Mouse (Mus musculus) limb, embryonic 14.5 days (tissue): ENCODE results near the gene Zfp518b. TPM values are rescaled to one million over a fixed set of nuclear protein-coding genes. Genes with fewer than 3 reads are reported as not detected.
A peak's percentile ranks its signal among the peaks of the same experiment; 100 is the strongest.

Source experiments
- ATAC-seq: fragments of 200-750 bp; cut with Nextera tagmentation; 2 replicates; pipeline ENCODE4 v1.8.0; 2017; ENCODE audit warnings: low read depth, moderate number of reproducible peaks, moderate TSS enrichment; ENCODE audit not compliant: low FRiP score
- DNase-seq: peaks from one replicate; pipeline ENCODE4 v3.0.0-alpha.2; 2015; ENCODE audit warnings: low spot score
- H3K27ac ChIP-seq: fragments of 300-500 bp; sonication (generic); replicated peaks from 2 replicates; pipeline ENCODE4 v1.5.1; 2014; ENCODE audit warnings: low read depth, mild to moderate bottlenecking, low read length, moderate library complexity, mixed read lengths
- H3K27me3 ChIP-seq: fragments of 300-500 bp; sonication (generic); 2 replicates; pipeline ENCODE4 v1.6.1; 2014; ENCODE audit warnings: low read length, mixed read lengths; ENCODE audit not compliant: control insufficient read depth, insufficient read depth
- H3K36me3 ChIP-seq: fragments of 300-500 bp; sonication (generic); 2 replicates; pipeline ENCODE4 v1.6.1; 2014; ENCODE audit warnings: mild to moderate bottlenecking, low read length, moderate library complexity, mixed read lengths; ENCODE audit not compliant: control insufficient read depth, insufficient read depth
- H3K4me1 ChIP-seq: fragments of 300-500 bp; sonication (generic); 2 replicates; pipeline ENCODE4 v1.6.1; 2014; ENCODE audit warnings: antibody characterized with exemption, low read length, mixed read lengths; ENCODE audit not compliant: control insufficient read depth, insufficient read depth
- H3K4me2 ChIP-seq: fragments of 300-500 bp; sonication (generic); replicated peaks from 2 replicates; pipeline ENCODE4 v1.6.1; 2014; ENCODE audit warnings: low read depth, mild to moderate bottlenecking, low read length, moderate library complexity; ENCODE audit not compliant: severe bottlenecking
- H3K4me3 ChIP-seq: fragments of 300-500 bp; sonication (generic); replicated peaks from 2 replicates; pipeline ENCODE4 v1.5.1; 2014; ENCODE audit warnings: low read length
- H3K9ac ChIP-seq: fragments of 300-500 bp; sonication (generic); 2 replicates; pipeline ENCODE4 v1.6.1; 2014; ENCODE audit warnings: mild to moderate bottlenecking, low read depth, low read length, moderate library complexity; ENCODE audit not compliant: severe bottlenecking
- H3K9me3 ChIP-seq: fragments of 300-500 bp; sonication (generic); 2 replicates; pipeline ENCODE4 v1.6.1; 2016; ENCODE audit warnings: low read length; ENCODE audit not compliant: control insufficient read depth
- POLR2A ChIP-seq: fragments of 200-500 bp; IDR thresholded peaks from 2 replicates; pipeline ENCODE4 v1.8.0; 2012; ENCODE audit warnings: inconsistent platforms, mild to moderate bottlenecking, moderate library complexity, borderline replicate concordance; ENCODE audit not compliant: insufficient read depth, insufficient read length; ENCODE audit errors: extremely low read depth
- WGBS: fragments of 180-500 bp; shearing (Covaris S2); extraction: QIAGEN DNeasy Blood & Tissue Kit; methylation state at CpG from one replicate; pipeline ENCODE4 v1.1.7; 2014; 5-methylcytosine and 5-hydroxymethylcytosine counted together
- polyA plus RNA-seq, 2 experiments: library from polyadenylated mRNA; depleted of rRNA in 1 of 2; stranded (reverse) in 1 of 2; unstranded in 1 of 2; fragments of >200 nt; fragmentation: Nextera tagmentation in 1 of 2; extraction: Ambion mirVana in 1 of 2; gene quantifications; 2 replicates each; pipeline versions ENCODE4 v1.2.1 to v1.2.3; 2012 to 2014

The Zfp518b gene
- polyA plus RNA-seq (2012; rRNA removed) (10.7 and 10.8 TPM in 2 replicates), polyA plus RNA-seq (2014; fragmentation: Nextera tagmentation; extraction: Ambion mirVana) (23.2 and 25.4 TPM in 2 replicates)

DNA sequence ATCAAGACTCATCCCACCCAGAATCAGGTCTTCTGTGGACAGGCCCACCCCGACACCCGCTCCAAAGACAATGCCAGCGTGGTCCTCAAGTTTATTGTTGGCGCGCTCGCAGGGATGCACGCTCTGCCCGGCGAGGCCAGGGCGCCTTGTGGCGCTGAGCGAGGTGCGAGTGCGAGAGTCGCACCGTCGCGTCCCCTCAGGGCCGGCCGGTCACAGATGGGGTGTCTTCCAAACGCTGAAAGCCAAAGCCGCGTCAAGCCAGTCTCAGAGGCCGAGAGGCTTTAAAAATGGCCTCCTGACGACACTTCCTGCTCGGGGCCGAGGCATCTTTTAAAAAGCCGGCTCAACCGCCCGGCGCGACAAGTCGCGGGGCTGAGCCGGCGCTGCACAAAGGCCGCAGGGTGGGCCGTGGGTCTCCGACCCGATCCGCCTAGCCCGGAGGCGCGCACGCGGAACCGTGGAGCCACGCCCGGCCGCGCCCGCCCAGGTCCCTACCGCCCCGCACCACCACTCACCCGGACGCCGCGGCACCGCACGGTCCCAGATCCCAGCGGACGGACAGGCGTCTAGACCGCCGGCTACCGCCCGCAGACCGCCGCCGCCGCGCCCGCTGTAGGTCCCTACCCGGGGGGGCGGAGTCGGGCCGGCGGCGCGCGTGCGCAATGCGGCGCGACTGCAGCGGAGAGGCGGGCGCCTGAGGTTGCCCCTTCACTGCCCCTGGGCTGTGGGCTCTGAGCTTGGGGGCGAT, at the start of gene Zfp518b:
Gene Zfp518b (minus strand): TSS at position 663 of the 748 bp plus-strand sequence.
- peak; percentile 83; the same call in 1 of the 2 replicates for TF ChIP-seq POLR2A
- H3K9ac ChIP-seq, result peak within 1 kb of the TSS; percentile 92
- H3K36me3 ChIP-seq, result peaks cover 34% of the 10 kb centered on the region
- ATAC-seq, result peak; percentile 90
- peak within 1 kb of the TSS; percentile 82 for H3K4me3 ChIP-seq
- no peaks in the 10 kb centered on the region for H3K27me3 ChIP-seq
- DNase-seq, result peak; percentile 75
- peak within 1 kb of the TSS; percentile 83 for H3K27ac ChIP-seq
- peaks cover 7% of the 10 kb centered on the region; the same call in 1 of the 2 replicates for H3K4me1 ChIP-seq
- H3K4me2 ChIP-seq, result peak within 1 kb of the TSS; percentile 86
- H3K9me3 ChIP-seq, result no peaks in the 10 kb centered on the region
- 1% methylated on average over 72 of the region's 89 CpGs for WGBS

GRCm38 (mm10) chr5:38708940-38709581, 24.4 kb upstream of the Zfp518b start:
- ATAC-seq (no peak), DNase-seq (no peak)
- WGBS, result 64% methylated on average over 11 of the region's 11 CpGs
- H3K27ac ChIP-seq, result no peak overlapping the region
- no peaks in the 10 kb centered on the region for H3K36me3 ChIP-seq
- H3K4me2 ChIP-seq, result no peak overlapping the region
- no peak for TF ChIP-seq POLR2A
- no peaks in the 10 kb centered on the region for H3K27me3 ChIP-seq
- no peak overlapping the region for H3K9ac ChIP-seq
- H3K9me3 ChIP-seq, result no peaks in the 10 kb centered on the region
- H3K4me3 ChIP-seq, result no peak overlapping the region
- no peaks in the 10 kb centered on the region for H3K4me1 ChIP-seq

GRCm38 (mm10) chr5:38707364-38708075, 22.9 kb upstream of the Zfp518b start:
- H3K36me3 ChIP-seq, result no peaks in the 10 kb centered on the region
- ATAC-seq (no peak), DNase-seq (no peak)
- TF ChIP-seq POLR2A, result no peak
- no peaks in the 10 kb centered on the region for H3K4me1 ChIP-seq
- no peak overlapping the region for H3K4me2 ChIP-seq
- no peak overlapping the region for H3K4me3 ChIP-seq
- H3K9me3 ChIP-seq, result no peaks in the 10 kb centered on the region
- H3K27ac ChIP-seq, result no peak overlapping the region
- H3K9ac ChIP-seq, result no peak overlapping the region
- H3K27me3 ChIP-seq, result no peaks in the 10 kb centered on the region
- WGBS, result 83% methylated on average over 7 of the region's 7 CpGs

DNA sequence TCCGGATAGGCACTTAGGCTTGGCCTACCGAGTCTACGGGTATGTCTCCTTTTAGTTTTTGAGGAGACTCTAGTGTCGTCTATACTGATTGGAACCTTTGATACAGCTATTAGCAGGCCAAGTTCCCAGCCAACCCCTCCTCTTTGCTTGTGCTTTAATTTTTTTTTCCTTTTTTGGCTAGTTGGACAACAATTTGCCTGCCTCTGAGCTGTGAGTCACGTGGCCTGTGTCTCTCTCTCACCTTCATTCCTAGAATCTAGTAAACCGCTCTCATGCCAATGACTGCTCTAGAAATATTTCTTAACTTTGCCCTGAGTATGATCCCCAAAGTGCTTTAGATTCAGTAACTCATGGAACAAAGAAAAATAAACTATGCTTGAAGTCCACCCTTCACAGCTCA, 18.3 kb upstream of the Zfp518b start:
- no peaks in the 10 kb centered on the region for H3K36me3 ChIP-seq
- TF ChIP-seq POLR2A, result no peak

DNA sequence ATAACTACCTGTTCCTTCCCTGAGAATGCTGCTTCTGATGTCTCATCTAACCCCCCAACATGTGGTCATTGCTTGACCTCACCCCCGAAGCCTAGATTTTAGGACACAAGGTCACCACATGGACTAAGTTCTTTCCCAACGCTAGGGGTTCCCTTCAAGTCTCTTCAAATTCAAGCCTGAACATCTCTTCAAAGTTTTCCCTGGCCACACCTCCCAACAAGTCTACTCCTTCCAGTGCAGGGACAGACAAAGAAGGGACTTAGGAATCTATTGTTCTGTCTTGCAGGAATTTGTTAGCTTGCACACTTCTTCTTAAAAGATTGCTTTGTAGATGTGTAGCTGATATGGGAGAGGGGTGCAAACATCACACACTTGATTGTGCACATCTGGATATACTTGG, 17.5 kb upstream of the Zfp518b start:
- ATAC-seq (no peak), DNase-seq (no peak)
- WGBS, result 55% methylated on average over 2 of the region's 2 CpGs
- no peak for TF ChIP-seq POLR2A
- Histone ChIP-seq H3K4me2 (no peak overlapping the region), H3K36me3 (no peaks in the 10 kb centered on the region), H3K4me1 (no peaks in the 10 kb centered on the region), H3K9ac (no peak overlapping the region), H3K27ac (no peak overlapping the region), H3K4me3 (no peak overlapping the region), H3K9me3 (no peaks in the 10 kb centered on the region), H3K27me3 (no peaks in the 10 kb centered on the region)

More for the DNA sequence above, 18.3 kb upstream of the Zfp518b start:
- no peak overlapping the region for H3K27ac ChIP-seq
- no peaks in the 10 kb centered on the region for H3K4me1 ChIP-seq
- H3K4me2 ChIP-seq, result no peak overlapping the region
- H3K9ac ChIP-seq, result no peak overlapping the region
- DNase-seq (no peak), ATAC-seq (no peak)
- WGBS, result 88% methylated on average over 6 of the region's 6 CpGs
- no peaks in the 10 kb centered on the region for H3K9me3 ChIP-seq
- no peaks in the 10 kb centered on the region for H3K27me3 ChIP-seq
- no peak overlapping the region for H3K4me3 ChIP-seq
